Mouse (Mus musculus) olfactory bulb, adult 2 months (tissue): Measurements from ENCODE around the gene Bzw1. TPM values are rescaled to one million over a fixed set of nuclear protein-coding genes. Genes with fewer than 3 reads are reported as not detected.

Experiments used
- H3K27ac ChIP-seq: fragments of 200-500 bp; 2 replicates; pipeline ENCODE4 v1.5.1; 2012; ENCODE audit warnings: low read depth, low read length; ENCODE audit not compliant: insufficient read depth
- H3K4me1 ChIP-seq: fragments of 200-500 bp; 2 replicates; pipeline ENCODE4 v1.6.1; 2012; ENCODE audit warnings: low read length; ENCODE audit not compliant: control insufficient read depth, insufficient read depth
- H3K4me3 ChIP-seq: fragments of 200-500 bp; 2 replicates; pipeline ENCODE4 v1.5.1; 2012; ENCODE audit warnings: mild to moderate bottlenecking, low read depth, low read length, moderate library complexity; ENCODE audit not compliant: insufficient read depth
- CTCF ChIP-seq: fragments of 200-500 bp; IDR thresholded peaks from 2 replicates; pipeline ENCODE4 v1.5.1; 2012; ENCODE audit warnings: low read depth, mild to moderate bottlenecking, low read length, moderate library complexity; ENCODE audit not compliant: insufficient read depth
- POLR2A ChIP-seq: fragments of 200-500 bp; IDR thresholded peaks from 2 replicates; pipeline ENCODE4 v1.6.1; 2012; ENCODE audit warnings: mild to moderate bottlenecking, low read depth, low read length, moderate library complexity; ENCODE audit not compliant: insufficient read depth
- WGBS: fragments of 180-500 bp; shearing (Covaris S2); methylation state at CpG from one replicate; pipeline ENCODE4 v1.1.7; 2018; 5-methylcytosine and 5-hydroxymethylcytosine counted together
- polyA plus RNA-seq: library from polyadenylated mRNA; stranded (reverse); fragments of >200 nt; gene quantifications from 2 replicates; pipeline ENCODE4 v1.2.4, GENCODE M21; 2012; ENCODE audit warnings: low replicate concordance; ENCODE audit not compliant: missing spikeins, insufficient read depth, insufficient read length

Bzw1 gene
- polyA plus RNA-seq, 1 experiment, result 105 TPM

GRCm38 (mm10) chr1:58444691-58445090 lies 52.0 kb downstream of the Bzw1 start:
- no peak for TF ChIP-seq CTCF
- TF ChIP-seq POLR2A, result no peak
- H3K4me3 ChIP-seq, result peak overlapping the region; percentile 85
- WGBS, result 9% methylated on average over 10 of the region's 10 CpGs
- H3K27ac ChIP-seq, result no peak overlapping the region
- peaks cover 2% of the 10 kb centered on the region; the same call in 1 of the 2 replicates for H3K4me1 ChIP-seq

GRCm38 (mm10) chr1:58445143-58445722 lies 52.5 kb downstream of the Bzw1 start, which contains the start of the genes Nif3l1 and Ppil3:
Gene Nif3l1, plus strand, starts transcription at chr1:58445151.
Gene Ppil3, minus strand, starts transcription at chr1:58445486.
- Histone ChIP-seq H3K27ac (peak within 1 kb of the TSS; percentile 84), H3K4me3 (peak within 1 kb of the TSS; percentile 85), H3K4me1 (peaks cover 2% of the 10 kb centered on the region; the same call in 1 of the 2 replicates)
- WGBS, result under 1% methylated on average over 33 of the region's 33 CpGs
- TF ChIP-seq POLR2A (no peak), CTCF (no peak)

GRCm38 (mm10) chr1:58445861-58446260 lies 53.2 kb downstream of the Bzw1 start:
- H3K27ac ChIP-seq, result peak overlapping the region; percentile 59
- peaks cover 2% of the 10 kb centered on the region; the same call in 1 of the 2 replicates for H3K4me1 ChIP-seq
- TF ChIP-seq CTCF, result no peak
- TF ChIP-seq POLR2A, result no peak
- under 1% methylated on average over 11 of the region's 11 CpGs for WGBS
- peak overlapping the region; percentile 85 for H3K4me3 ChIP-seq

GRCm38 (mm10) chr1:58447766-58448165 lies 55.1 kb downstream of the Bzw1 start:
- H3K27ac ChIP-seq, result no peak overlapping the region
- 95% methylated on average over 7 of the region's 7 CpGs for WGBS
- peaks cover 2% of the 10 kb centered on the region; the same call in 1 of the 2 replicates for H3K4me1 ChIP-seq
- no peak overlapping the region for H3K4me3 ChIP-seq
- TF ChIP-seq POLR2A (no peak), CTCF (no peak)

GRCm38 (mm10) chr1:58448396-58448795 lies 55.7 kb downstream of the Bzw1 start:
- TF ChIP-seq CTCF, result no peak
- WGBS, result 91% methylated on average over 7 of the region's 7 CpGs
- Histone ChIP-seq H3K4me3 (no peak overlapping the region), H3K4me1 (peaks cover 2% of the 10 kb centered on the region; the same call in 1 of the 2 replicates), H3K27ac (no peak overlapping the region)

GRCm38 (mm10) chr1:58454316-58454715 lies 61.6 kb downstream of the Bzw1 start:
- 94% methylated on average over 6 of the region's 6 CpGs for WGBS
- TF ChIP-seq CTCF (no peak), POLR2A (no peak)
- Histone ChIP-seq H3K4me1 (no peaks in the 10 kb centered on the region), H3K27ac (no peak overlapping the region), H3K4me3 (no peak overlapping the region)

Other genes starting within 250 kb of the Bzw1 start
- gene Aox4, start 182.5 kb upstream of the Bzw1 start, polyA plus RNA-seq, result not detected in 2 replicates
- gene Aox2, start 114.6 kb upstream of the Bzw1 start, polyA plus RNA-seq, result not detected in 2 replicates
- gene Clk1, start 31.2 kb downstream of the Bzw1 start, polyA plus RNA-seq, result 213 and 787 TPM in 2 replicates
- gene Nif3l1, start 52.3 kb downstream of the Bzw1 start, polyA plus RNA-seq, result not detected in 2 replicates
- not detected in 2 replicates for gene Ppil3, start 52.6 kb downstream of the Bzw1 start, polyA plus RNA-seq
- not detected in 2 replicates for gene Orc2, start 112.2 kb downstream of the Bzw1 start, polyA plus RNA-seq
- not detected in 2 replicates for gene Fam126b, start 193.4 kb downstream of the Bzw1 start, polyA plus RNA-seq
- gene Ndufb3, start 193.5 kb downstream of the Bzw1 start, polyA plus RNA-seq, result not detected in 2 replicates